Mouse (Mus musculus): ENCODE measurements at regions not wholly inside any gene's neighbourhood (a gene's known extent, or its start where the extent isn't known, plus 50 kb on each side); places are given as distances from the start of the nearest gene placed in this dataset.
"Not testable (repeated sequence)": the region's sequence is repeated elsewhere in the genome, so short reads cannot be mapped to it uniquely, and the experiment has no call there.

DNA sequence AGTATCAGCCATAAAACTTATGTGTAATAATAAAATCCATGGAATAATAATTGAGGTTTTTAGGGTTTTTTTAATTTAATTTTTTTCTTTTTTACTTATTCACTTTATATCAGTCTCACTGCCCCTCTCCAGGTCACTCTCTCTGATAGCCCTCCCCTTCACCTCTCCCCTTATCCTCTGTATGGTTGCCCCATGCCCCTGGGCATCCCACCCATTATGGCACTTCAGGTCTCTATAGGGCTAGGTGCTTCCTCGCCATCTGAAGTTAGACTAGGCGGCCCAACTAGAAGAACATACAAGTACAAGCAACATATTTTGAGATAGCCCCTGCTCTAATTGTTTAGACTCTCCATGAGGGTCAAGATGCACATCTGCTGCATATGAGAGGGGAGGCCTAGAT, 979.9 kb upstream of the Gje1 start:
- no peak overlapping the region for H3K27ac ChIP-seq (ENCODE audit: insufficient read depth, low read depth)
- H3K4me1 ChIP-seq (ENCODE audit: control insufficient read depth in 1 of 2, insufficient read depth in 2 of 2), result no peaks in the 10 kb centered on the region
- H3K4me3 ChIP-seq (replicated peaks in 1 of 3; ENCODE audit: low read depth in 2 of 3, low read length in 2 of 3, poor library complexity in 1 of 3), result no peak overlapping the region
- no peak overlapping the region for H3K4me2 ChIP-seq (ENCODE audit: insufficient read depth, low read depth, poor library complexity, severe bottlenecking)
- no peak for DNase-seq (ENCODE audit: extremely low read depth)
- H3K9me3 ChIP-seq (replicated peaks; ENCODE audit: low read length), result no peaks in the 10 kb centered on the region
- no peak for TF ChIP-seq SMC3 (IDR thresholded peaks at IDR 0.05; ENCODE audit: low read depth, low read length)
- no peak for TF ChIP-seq EP300 (IDR thresholded peaks at IDR 0.05; ENCODE audit: low read length)
- no peak for TF ChIP-seq MAX (IDR thresholded peaks at IDR 0.05; ENCODE audit: low read length)
- no peak for TF ChIP-seq USF2 (conservative IDR thresholded peaks at IDR 0.05; ENCODE audit: low read depth, low read length)
- no peak for TF ChIP-seq IRF4 (IDR thresholded peaks at IDR 0.05; ENCODE audit: low read depth, low read length)
- no peak for TF ChIP-seq NELFE (IDR thresholded peaks at IDR 0.05; ENCODE audit: low read depth, low read length)
- no peak for TF ChIP-seq ZKSCAN1 (IDR thresholded peaks at IDR 0.05; ENCODE audit: borderline replicate concordance, low read depth, low read length)
- no peak for TF ChIP-seq JUND (conservative IDR thresholded peaks at IDR 0.05; ENCODE audit: low read depth, low read length)
- TF ChIP-seq RCOR1 (conservative IDR thresholded peaks at IDR 0.05; ENCODE audit: low read depth, low read length), result no peak
- TF ChIP-seq MAFK (IDR thresholded peaks at IDR 0.05; ENCODE audit: insufficient replicate concordance, low read length), result no peak
- TF ChIP-seq CHD2 (IDR thresholded peaks at IDR 0.05; ENCODE audit: low read length), result no peak
- TF ChIP-seq MAZ (IDR thresholded peaks at IDR 0.05; ENCODE audit: low read depth, low read length), result no peak
- TF ChIP-seq HCFC1 (IDR thresholded peaks at IDR 0.05; ENCODE audit: low read depth, low read length), result no peak
- TF ChIP-seq UBTF (IDR thresholded peaks at IDR 0.05; ENCODE audit: low read depth, low read length), result no peak
- TF ChIP-seq CHD1 (IDR thresholded peaks at IDR 0.05; ENCODE audit: low read depth, low read length), result no peak
- no peaks in the 10 kb centered on the region for H3K27me3 ChIP-seq (replicated peaks)
- in situ Hi-C loops (cut with MboI; ENCODE audit: low pct_ligation_motif_present, low pct_unique_long_range_greater_than_20kb, low sequenced_read_pairs) (no loop called here), dilution Hi-C loops (cut with MboI; ENCODE audit: extremely low pct_ligation_motif_present, extremely low pct_unique_long_range_greater_than_20kb, low sequenced_read_pairs) (no loop called here)
- H3K9ac ChIP-seq (ENCODE audit: insufficient read depth, low read depth), result no peak overlapping the region
- no peaks in the 10 kb centered on the region for H3K79me2 ChIP-seq (replicated peaks; ENCODE audit: control insufficient read depth, extremely low read depth, insufficient read depth, poor library complexity, severe bottlenecking)
- H3K36me3 ChIP-seq (replicated peaks in 1 of 2; ENCODE audit: control insufficient read depth in 1 of 2, insufficient read depth in 1 of 2, low read length in 1 of 2), result no peaks in the 10 kb centered on the region

DNA sequence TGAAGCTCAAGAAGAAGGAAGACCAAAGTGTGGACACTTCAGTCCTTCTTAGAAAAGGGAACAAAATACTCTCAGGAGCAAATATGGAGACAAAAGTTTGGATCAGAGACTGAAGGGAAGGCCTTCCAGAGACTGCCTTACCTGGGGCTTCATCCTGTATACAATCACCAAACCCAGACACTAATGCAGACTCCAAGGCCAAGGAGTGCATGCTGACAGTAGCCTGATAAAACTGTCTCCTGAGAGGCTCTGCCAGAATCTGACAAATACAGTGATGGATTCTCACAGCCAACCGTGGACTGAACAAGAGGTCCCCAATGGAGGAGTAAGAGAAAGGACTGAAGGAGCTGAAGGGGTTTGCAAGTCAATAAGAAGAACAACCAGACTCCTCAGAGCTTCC, 979.0 kb upstream of the Gje1 start:
- Histone ChIP-seq H3K4me1 (ENCODE audit: control insufficient read depth in 1 of 2, insufficient read depth in 2 of 2) (no peaks in the 10 kb centered on the region), H3K27ac (ENCODE audit: insufficient read depth, low read depth) (no peak overlapping the region), H3K4me3 (replicated peaks in 1 of 3; ENCODE audit: low read depth in 2 of 3, low read length in 2 of 3, poor library complexity in 1 of 3) (no peak overlapping the region), H3K4me2 (ENCODE audit: insufficient read depth, low read depth, poor library complexity, severe bottlenecking) (no peak overlapping the region), H3K27me3 (replicated peaks) (no peaks in the 10 kb centered on the region), H3K9ac (ENCODE audit: insufficient read depth, low read depth) (no peak overlapping the region), H3K79me2 (replicated peaks; ENCODE audit: control insufficient read depth, extremely low read depth, insufficient read depth, poor library complexity, severe bottlenecking) (no peaks in the 10 kb centered on the region), H3K36me3 (replicated peaks in 1 of 2; ENCODE audit: control insufficient read depth in 1 of 2, insufficient read depth in 1 of 2, low read length in 1 of 2) (no peaks in the 10 kb centered on the region), H3K9me3 (replicated peaks; ENCODE audit: low read length) (no peaks in the 10 kb centered on the region)
- in situ Hi-C loops (cut with MboI; ENCODE audit: low pct_ligation_motif_present, low pct_unique_long_range_greater_than_20kb, low sequenced_read_pairs) (no loop called here), dilution Hi-C loops (cut with MboI; ENCODE audit: extremely low pct_ligation_motif_present, extremely low pct_unique_long_range_greater_than_20kb, low sequenced_read_pairs) (no loop called here)
- DNase-seq (ENCODE audit: extremely low read depth), result no peak
- no peak for TF ChIP-seq CHD1 (IDR thresholded peaks at IDR 0.05; ENCODE audit: low read depth, low read length)
- no peak for TF ChIP-seq SMC3 (IDR thresholded peaks at IDR 0.05; ENCODE audit: low read depth, low read length)
- TF ChIP-seq KAT2A (IDR thresholded peaks at IDR 0.05; ENCODE audit: insufficient replicate concordance, low read length), result no peak
- no peak for TF ChIP-seq MAZ (IDR thresholded peaks at IDR 0.05; ENCODE audit: low read depth, low read length)
- TF ChIP-seq BHLHE40 (IDR thresholded peaks at IDR 0.05; ENCODE audit: low read depth, low read length), result no peak

GRCm38 (mm10) chr10:15671638-15672037, 953.6 kb upstream of the Gje1 start:
- dilution Hi-C loops (cut with MboI; ENCODE audit: extremely low pct_ligation_motif_present, extremely low pct_unique_long_range_greater_than_20kb, low sequenced_read_pairs); DNase-seq (ENCODE audit: extremely low read depth); H3K79me2 ChIP-seq (replicated peaks; ENCODE audit: control insufficient read depth, extremely low read depth, insufficient read depth, poor library complexity, severe bottlenecking); H3K9ac ChIP-seq (ENCODE audit: insufficient read depth, low read depth); H3K4me1 ChIP-seq (ENCODE audit: control insufficient read depth in 1 of 2, insufficient read depth in 2 of 2); H3K4me3 ChIP-seq (replicated peaks in 1 of 3; ENCODE audit: low read depth in 2 of 3, low read length in 2 of 3, poor library complexity in 1 of 3); H3K9me3 ChIP-seq (replicated peaks; ENCODE audit: low read length); in situ Hi-C loops (cut with MboI; ENCODE audit: low pct_ligation_motif_present, low pct_unique_long_range_greater_than_20kb, low sequenced_read_pairs); H3K36me3 ChIP-seq (replicated peaks in 1 of 2; ENCODE audit: control insufficient read depth in 1 of 2, insufficient read depth in 1 of 2, low read length in 1 of 2); H3K4me2 ChIP-seq (ENCODE audit: insufficient read depth, low read depth, poor library complexity, severe bottlenecking); H3K27ac ChIP-seq (ENCODE audit: insufficient read depth, low read depth); H3K27me3 ChIP-seq (replicated peaks): not testable (repeated sequence)

Data from CH12.LX (cell line).